Mouse (Mus musculus): Measurements from ENCODE around the gene Meis3. TPM values are rescaled to one million over a fixed set of nuclear protein-coding genes. Genes with fewer than 3 reads are reported as not detected.

The Meis3 gene
- 13.0 and 13.6 TPM in 2 replicates for polyA plus RNA-seq (2012; rRNA removed)

DNA sequence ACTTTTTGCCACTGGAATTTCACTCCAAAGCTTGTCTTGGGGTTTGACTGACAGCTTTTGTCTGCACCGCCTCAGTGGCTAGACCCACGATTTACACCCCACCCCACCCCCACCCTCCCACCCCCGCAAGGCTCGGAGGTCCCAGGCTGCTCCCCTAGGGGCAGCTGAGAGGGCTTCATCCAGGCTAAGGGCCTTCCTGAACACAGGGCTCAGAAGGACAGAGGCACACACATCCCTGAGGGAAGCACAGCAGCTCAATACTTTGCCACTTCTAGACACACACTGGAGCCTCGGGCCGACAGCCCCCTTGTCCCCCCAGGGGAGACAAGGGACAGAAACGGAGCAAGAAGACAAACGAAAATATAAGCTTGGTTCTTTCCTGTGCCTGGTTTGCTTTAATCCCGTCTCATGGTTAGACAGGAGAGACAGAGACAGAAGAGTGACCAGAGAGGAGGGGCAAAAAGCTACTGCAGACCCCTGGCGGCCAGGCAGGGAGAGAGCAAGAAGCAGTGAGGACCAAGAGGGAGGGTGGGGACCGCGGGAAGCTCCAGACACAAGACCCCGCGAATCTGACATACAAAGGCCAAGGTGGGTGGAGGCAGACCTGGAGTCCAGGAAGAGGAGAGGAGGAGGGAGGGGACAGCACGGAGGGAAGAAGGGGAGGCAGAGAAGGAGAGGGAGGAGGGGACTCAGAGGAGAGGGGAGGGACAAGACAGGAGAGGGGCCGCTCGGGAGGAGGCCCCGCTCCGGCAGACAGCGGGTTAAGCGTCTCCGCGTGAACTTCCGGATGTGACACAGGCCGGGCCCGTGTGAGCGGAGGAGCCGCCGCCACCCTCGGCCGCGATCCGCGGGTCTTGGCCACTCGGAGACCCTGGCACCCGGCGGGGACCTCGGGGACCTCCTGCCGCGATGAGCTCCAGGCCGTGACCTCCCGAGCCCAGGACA, at the start of gene Meis3:
Gene Meis3, plus strand, starts transcription at position 494 of the 945 bp plus-strand sequence.
- WGBS: 2% methylated on average over 40 of the region's 42 CpGs
- DNase-seq (ENCODE audit: low read depth, low spot score): no peak

DNA sequence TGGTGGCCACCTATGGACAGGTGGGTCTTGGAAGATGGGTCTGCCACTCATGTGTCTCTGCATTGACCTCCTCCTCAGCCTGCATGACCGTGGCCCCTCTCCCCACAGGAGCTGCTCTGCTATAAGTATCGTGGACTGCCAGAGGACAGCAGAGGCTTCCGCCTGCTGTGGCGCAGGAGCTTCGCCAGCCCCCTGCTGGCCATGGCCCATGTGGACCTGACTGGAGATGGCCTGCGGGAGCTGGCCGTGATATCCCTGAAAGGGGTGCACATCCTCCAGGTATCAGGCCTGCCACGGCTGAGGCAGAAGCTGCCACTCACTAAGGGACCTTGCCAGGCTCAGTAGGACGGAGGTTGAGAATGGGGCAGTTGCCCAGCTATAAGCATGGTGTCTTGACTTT, 49.1 kb upstream of the Meis3 start:
- DNase-seq (ENCODE audit: low read depth, low spot score): no peak
- WGBS: 83% methylated on average over 9 of the region's 9 CpGs

DNA sequence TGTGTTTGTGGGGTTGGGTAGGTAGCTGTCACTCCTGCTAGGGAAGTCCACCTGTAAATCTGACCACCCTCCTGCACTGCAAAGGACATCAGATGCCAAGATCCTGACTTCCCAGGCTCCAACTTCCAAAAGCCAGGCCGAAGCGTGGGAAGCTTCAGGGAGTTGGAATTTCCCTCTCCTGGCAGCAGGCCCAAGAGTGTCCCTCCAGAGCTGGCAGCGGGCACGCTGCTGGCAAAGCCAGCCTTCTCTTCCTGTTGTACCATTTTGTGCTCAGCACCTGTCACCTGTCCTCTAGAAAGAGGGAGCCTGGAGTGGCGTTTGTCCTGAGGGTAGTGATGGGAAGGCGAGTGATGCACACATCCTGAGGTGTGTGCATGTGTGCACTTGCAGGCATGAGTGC, 46.5 kb upstream of the Meis3 start:
- WGBS: 59% methylated on average over 6 of the region's 6 CpGs
- no peak for DNase-seq (ENCODE audit: low read depth, low spot score)

DNA sequence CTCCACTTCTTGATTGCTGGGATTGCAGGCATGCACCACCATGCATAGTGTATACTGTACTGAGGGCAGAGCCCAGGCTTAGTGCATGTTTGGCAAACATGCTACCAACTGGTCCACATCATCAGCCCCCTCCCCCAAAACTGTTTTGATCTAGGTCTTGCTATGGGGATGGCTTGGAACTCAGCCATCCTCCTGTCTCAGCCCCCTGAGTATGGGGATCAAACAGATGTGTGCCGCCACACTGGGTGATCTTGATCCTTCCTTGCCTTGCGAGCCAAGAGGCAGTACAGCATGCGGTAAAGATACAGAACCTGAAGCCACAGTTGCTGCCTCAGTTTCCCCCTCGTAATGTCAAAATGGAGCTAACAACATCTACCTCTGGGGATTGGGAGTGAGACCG, 46.0 kb upstream of the Meis3 start:
- DNase-seq (ENCODE audit: low read depth, low spot score): no peak
- WGBS: 67% methylated on average over 5 of the region's 5 CpGs

DNA sequence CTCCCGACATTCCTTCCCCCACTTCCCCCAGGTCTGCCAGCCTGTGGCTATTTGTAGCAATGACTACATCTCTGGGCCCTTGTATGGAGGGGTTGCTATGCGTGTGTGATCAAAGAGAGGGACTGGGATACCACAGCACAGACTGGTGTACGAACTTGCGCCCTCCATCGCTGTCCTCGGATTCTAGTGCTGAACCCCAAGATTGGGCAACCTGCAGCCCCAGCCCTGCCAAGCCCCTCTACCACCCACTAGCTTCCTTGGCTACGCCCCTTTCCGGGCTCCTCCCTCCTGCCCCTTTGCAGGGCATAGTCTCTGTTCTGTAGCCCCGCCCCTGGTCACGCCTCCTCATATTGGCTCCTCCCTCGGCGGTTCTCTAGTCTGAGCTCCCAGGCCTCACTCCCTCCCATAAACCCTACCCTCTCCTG, 45.5 kb upstream of the Meis3 start, which contains the start of gene Slc8a2:
Gene Slc8a2, plus strand, starts transcription at position 406 of the 425 bp plus-strand sequence.
- no peak for DNase-seq (ENCODE audit: low read depth, low spot score)
- WGBS: 6% methylated on average over 12 of the region's 12 CpGs

DNA sequence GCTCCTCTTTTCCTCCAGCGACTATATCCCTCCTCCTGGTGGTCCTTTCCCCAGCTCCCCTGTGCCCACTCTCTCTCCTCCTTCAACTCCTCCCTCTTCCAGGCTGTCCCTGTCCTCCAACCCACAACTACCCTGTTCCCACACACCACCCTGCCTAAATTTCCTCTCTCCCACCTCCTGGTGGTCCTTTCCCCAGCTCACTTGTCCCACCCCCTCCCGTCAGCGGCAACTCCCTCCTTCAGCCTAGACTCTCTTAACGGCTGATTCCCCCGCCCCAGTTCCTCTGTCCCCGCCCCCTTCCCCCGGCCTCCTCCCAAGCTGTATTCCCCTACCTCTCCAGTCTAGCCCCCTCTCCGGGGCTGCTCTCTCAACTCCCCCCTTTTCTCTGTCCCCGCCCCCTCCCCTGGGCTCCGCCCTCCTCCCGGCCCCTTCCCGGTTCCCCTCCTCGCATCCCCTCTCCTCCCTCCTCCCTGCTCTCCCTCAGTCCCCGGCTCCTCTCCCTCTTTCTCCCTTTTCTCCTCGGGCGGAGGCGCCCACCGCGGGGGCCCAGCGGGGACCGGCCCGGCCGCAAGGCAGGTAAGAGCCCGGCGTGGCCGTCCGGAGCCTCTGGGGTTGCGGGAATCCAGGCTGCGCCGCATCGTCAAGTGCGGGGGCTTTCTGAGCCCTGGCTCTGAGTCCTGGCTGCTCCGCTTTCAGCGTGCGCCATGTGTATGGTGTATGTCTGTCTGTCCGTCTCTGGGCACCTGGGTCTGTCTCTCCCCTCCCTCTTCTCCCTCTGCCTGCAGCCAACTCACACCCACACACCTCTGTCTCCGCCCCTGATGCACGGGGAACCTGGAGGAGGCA, 44.8 kb upstream of the Meis3 start:
- DNase-seq (ENCODE audit: low read depth, low spot score): no peak
- 3% methylated on average over 36 of the region's 38 CpGs for WGBS

DNA sequence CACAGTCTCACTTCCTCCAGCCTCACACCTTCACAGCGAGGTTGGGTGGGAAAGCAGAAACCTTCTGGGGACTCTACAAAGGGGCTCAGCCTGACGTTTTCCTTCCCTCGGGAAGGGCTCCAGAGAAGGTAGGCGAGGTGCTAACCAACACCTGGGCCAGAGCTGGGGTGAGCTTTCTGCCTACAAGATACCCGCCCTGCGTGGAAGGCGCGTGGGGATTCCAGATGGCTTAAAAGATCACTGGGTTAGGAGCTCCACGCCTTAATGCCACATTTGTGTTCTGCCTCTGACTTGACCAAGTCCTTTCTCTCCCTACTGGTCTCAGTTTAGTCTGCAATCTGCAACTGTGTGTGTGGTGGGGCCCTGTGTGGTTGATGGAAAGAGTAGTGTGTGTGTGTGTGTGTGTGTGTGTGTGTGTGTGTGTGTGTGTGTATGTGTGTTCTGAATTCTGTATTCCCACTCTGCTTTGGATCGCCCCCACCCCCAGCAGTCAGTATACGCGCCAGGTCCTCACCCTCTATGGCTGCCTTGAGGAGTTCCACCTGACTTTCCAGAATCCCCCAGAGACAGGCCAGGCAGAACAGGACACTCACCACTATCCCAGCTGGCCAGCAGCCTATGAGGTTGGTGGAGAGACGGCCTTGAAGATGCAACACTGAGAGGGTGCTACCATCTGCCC, 43.8 kb upstream of the Meis3 start:
- DNase-seq (ENCODE audit: low read depth, low spot score): no peak
- WGBS: 26% methylated on average over 13 of the region's 13 CpGs

DNA sequence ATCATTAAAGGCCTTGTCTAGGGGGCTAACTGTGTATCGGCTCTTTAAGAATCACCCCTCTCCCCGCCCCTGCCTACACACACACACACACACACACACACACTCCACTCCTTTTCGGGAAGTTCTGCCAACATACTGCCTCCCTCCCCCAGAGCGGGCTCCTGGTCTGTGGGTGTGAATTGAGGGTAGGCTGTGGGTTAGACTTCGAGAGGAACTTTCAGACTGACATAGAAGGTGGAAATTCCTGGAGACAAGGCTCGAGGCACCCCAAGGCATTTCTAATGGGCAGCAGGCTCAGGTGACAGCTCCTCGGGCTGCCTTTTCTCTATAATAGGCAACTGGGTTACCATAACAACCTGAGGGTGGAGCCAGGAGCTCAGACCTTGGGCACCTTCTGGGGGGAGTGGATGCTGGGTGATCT, 42.7 kb upstream of the Meis3 start:
- 5% methylated on average over 7 of the region's 7 CpGs for WGBS
- no peak for DNase-seq (ENCODE audit: low read depth, low spot score)

DNA sequence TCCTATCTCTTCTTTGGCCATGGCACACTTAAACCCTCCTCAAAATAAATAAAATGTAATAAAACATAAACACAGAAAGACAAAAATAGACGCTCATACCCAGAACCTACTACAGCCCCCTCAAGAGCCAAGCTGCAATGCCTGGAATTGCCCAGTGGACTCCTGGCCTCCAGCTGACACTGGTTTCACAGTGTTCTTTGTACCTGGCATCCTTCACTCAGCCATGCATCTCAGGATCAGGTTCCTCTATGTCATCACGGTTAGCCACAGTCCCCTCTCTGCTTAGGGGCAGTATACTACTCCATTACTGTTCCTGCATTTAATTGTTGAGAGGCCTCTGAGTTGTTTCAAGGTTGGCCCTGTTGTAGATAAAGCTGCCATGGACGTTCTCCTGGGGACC, 42.0 kb upstream of the Meis3 start:
- 42% methylated on average over 3 of the region's 3 CpGs for WGBS
- DNase-seq (ENCODE audit: low read depth, low spot score): no peak

DNA sequence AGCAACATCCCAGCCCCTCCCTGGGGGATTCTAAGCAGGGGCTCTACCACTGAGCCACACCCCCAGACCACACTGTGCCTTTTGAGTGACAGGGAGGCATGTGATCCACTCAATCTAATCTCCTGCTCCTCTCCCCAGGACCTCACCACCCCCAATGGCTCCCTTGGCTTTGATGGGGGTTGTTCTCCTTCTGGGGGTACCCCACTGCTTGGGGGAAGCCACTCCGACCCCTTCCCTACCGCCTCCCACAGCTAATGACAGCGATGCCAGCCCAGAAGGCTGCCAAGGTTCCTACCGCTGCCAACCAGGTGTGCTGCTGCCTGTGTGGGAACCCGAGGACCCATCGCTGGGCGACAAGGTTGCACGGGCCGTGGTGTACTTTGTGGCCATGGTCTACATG, 41.2 kb upstream of the Meis3 start:
- no peak for DNase-seq (ENCODE audit: low read depth, low spot score)
- WGBS: 90% methylated on average over 9 of the region's 9 CpGs

DNA sequence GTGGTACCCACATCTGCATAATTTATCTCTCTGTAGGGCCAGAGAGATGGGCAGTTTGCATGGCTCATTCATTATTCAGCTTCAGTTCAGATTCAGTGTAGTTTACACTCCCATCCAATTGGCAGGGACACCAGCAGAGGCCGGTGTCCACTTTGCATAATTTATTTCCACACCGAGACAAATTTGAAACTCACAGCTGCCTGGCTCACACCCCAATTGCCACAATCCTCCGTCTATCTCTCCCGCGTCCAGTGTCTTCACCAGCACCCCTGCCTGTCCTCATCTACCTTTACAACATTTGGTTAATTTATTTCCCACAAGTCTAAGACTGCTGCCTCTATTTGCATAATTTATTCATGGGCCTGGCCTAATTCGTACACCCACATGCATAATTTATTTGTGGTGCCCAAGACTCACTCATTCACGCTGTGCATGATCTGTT, 39.9 kb upstream of the Meis3 start:
- no peak for DNase-seq (ENCODE audit: low read depth, low spot score)
- WGBS: 59% methylated on average over 7 of the region's 7 CpGs

DNA sequence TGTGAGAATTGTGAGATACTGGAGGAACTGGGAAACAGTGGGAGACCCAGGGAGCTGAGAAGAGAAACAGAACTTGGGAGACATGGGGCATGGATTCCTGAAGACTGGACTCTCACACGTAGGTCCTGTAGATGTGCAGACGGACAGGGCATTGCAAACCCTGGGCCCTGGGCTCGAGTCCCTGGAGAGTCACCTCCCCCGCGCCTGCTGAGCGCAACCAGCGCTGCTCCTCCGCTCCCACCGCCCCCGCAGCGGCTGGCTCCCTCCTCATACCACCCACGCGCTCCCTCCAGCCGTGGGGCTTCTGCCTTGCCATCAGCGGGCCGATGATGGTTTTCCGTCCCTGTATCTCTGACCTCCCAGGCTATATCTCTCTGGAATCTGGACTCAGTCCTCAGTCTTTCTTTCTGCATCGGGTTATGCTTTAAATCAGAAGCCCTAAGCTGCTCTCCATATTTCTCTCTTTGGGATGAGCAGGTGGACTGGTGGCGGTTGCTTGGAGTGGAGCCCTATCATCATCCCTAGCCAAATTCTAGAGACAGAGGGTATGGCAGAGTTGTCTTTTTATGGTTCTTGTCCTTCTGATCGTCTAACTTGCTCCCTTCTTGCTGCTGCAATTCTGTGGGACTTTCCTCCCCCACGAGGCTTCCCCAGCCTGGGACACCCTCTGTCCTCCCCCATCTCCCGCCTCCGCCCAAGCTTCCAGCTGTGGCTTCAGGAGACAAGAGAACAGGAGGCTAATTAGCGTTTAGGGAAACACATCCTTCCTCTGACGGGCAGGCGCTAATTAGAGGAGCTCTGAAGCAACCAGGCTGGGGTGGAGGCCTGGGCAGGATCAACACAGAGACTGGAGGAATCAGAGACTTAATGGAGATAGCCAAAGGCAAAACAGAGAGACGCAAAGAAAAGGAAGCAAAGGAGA, 28.1 kb upstream of the Meis3 start:
- WGBS: 43% methylated on average over 27 of the region's 27 CpGs
- DNase-seq (ENCODE audit: low read depth, low spot score): no peak

DNA sequence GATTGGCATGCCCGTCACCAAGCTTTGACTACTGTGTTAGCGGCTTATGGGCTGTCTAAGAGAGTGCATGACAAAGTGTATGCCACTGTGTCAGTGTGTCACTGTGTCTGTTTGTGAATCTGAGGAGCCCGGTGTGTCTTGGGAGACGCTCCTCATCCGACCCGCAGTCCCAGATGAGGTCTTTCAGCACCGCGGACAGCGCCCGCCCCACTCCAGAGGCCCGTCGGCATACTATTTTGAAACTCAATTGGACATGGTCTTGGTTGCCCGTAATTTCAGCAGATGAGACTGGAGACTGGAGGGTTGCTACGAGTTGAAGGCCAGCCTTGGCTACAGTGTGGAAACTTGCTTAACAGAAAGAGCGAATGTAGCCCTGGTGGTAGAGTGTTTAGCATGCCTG, 27.2 kb upstream of the Meis3 start:
- 18% methylated on average over 15 of the region's 15 CpGs for WGBS
- DNase-seq (ENCODE audit: low read depth, low spot score): no peak

DNA sequence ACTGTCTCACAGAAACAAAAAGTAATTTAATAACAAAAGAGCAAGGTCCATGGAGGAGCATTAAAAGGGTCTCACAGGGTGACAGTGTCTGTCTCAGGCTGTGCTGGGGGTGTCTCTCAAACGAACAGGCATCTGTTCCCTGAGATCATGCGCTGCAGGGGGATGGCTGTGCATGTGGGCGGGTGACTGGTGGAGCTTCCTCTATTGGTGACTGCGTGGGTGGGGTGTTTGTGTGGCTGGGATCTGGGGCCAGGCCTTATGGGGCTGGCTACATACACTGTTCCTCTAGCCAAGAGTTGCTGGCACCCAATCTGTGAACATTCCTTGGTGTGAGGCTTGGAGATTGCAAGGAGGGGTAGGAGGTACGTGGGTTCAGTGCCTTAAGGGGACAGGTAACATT, 25.6 kb upstream of the Meis3 start:
- WGBS: 42% methylated on average over 5 of the region's 5 CpGs
- no peak for DNase-seq (ENCODE audit: low read depth, low spot score)

DNA sequence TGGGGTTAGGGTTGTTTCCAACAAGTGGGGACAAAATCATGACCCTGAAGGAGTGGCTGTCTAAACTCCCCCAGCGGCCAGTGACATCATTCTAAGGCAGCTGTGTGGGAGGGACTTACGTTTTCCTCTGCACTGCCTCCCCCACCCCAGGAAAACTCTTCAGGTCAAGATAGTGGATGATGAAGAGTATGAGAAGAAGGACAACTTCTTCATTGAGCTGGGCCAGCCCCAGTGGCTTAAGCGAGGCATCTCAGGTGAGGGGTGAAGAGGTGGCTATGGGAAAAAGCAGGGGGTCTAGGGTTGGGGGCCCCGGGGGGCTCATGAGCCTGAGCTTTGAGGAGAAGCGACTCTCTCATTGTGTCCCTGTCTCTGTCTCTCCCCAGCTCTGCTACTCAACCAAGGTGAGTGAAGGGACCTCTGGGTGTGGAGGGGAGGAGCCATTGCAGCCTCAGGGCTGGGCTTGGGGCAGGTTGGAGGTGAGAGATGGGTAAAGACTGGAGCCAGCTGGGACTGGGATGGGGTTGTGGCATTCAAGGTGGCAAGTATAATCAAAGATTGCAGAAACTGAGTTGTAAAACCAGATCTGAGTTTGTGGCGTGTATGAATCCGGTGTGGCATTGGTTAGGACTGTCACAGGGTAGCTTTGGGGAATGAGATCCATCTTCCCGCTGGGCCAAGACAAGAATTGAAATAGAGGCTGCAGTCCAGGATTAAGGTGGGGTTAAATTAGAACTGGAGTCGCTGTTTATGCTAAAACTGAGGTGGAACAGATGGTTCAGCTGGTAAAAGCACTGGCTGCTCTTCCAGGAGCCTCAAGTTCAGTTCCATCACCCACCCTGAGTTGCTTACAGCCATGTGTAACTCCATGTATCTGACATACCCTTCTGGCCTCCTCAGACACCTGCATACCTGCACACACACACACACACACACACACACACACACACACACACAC, 24.4 kb upstream of the Meis3 start:
- DNase-seq (ENCODE audit: low read depth, low spot score): no peak
- WGBS: 61% methylated on average over 9 of the region's 9 CpGs

DNA sequence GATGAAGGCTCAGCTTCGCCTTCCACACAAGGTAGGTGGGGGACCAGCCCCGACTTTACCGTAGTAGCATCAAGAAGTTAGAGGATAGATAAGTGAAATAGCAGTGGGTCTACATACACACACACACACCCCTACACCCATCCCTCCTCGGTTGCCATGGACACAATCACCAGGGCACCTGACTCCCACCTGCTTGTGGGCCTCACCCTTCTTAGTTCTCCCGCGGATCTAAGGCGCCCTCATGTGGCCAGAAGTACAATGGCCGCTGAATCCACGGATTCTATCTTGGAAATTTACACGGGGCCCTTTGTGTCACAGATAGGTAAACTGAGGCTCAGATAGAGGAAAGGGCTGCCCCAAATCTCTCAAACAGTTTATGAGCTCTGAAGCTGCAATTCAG, 21.4 kb upstream of the Meis3 start:
- 18% methylated on average over 10 of the region's 10 CpGs for WGBS

DNA sequence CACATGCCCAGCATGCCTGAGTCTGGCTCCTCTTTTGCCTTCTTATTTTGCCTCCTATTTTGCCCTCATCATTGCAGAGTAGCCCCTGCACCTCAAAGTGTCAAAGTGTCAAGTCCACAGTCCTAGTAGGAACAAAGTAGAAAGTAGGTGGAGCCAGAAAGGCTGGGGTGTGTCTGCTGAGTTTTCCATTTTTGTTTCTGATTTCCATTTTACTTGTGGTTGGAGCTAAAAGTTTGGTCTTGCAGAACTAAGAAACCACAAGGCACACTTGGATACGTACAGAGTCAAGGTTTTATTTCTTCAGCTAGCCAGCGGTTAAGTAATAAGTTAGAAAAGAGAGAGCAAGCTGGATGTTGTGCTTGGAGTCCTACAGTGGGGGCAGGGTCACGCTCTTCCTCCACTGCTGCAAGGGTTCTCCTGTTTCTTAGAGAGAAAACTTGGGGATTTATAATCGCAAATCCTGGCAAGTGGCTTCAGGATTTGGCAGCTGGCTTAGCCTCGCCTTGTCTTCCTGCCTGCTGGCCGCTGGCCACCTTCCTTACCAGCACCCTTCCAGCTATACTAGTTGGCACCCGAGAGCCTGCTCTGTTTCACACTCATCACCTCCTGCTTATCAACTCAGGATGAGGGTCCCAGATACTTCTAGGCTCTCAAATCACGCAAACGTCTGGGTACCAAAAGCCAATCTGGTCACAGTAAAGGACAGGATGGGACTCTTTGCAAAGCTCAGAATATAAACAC, 19.6 kb upstream of the Meis3 start:
- 43% methylated on average over 9 of the region's 9 CpGs for WGBS
- DNase-seq (ENCODE audit: low read depth, low spot score): no peak

More for the DNA sequence above, 21.4 kb upstream of the Meis3 start:
- no peak for DNase-seq (ENCODE audit: low read depth, low spot score)

All from large intestine, adult 2 months (tissue).